Mouse (Mus musculus): ENCODE measurements around the gene Nt5c3. TPM values are rescaled to one million over a fixed set of nuclear protein-coding genes. Genes with fewer than 3 reads are reported as not detected.

Nt5c3 gene
- polyA plus RNA-seq, 1 experiment from 2014 or later: 164 TPM

GRCm38 (mm10) chr6:56835532-56835931 lies 88.2 kb downstream of the Nt5c3 start:
- H3K4me3 ChIP-seq (ENCODE audit: low read depth, low read length): no peak overlapping the region
- ATAC-seq (replicated peaks; ENCODE audit: low FRiP score): no peak
- no peak for DNase-seq (ENCODE audit: low spot score)
- peaks cover 4% of the 10 kb centered on the region for H3K4me1 ChIP-seq (replicated peaks; ENCODE audit: control insufficient read depth, insufficient read depth, low read length)
- H3K36me3 ChIP-seq (ENCODE audit: control insufficient read depth, insufficient read depth, low read length): peaks cover 9% of the 10 kb centered on the region; the same call in 1 of the 2 replicates
- no peak overlapping the region for H3K9ac ChIP-seq (ENCODE audit: low read depth, low read length)
- 89% methylated on average over 10 of the region's 10 CpGs for WGBS
- H3K27ac ChIP-seq (ENCODE audit: low read depth, low read length): no peak overlapping the region
- H3K4me2 ChIP-seq: no peak overlapping the region
- no peaks in the 10 kb centered on the region for H3K27me3 ChIP-seq (replicated peaks; ENCODE audit: control insufficient read depth, insufficient read depth, low read length)
- no peaks in the 10 kb centered on the region for H3K9me3 ChIP-seq (ENCODE audit: control insufficient read depth, low read length)

- Histone ChIP-seq H3K9me3 (ENCODE audit: control insufficient read depth, low read length) (no peaks in the 10 kb centered on the region), H3K4me1 (replicated peaks; ENCODE audit: control insufficient read depth, insufficient read depth, low read length) (peaks cover 4% of the 10 kb centered on the region), H3K27ac (ENCODE audit: low read depth, low read length) (no peak overlapping the region), H3K27me3 (replicated peaks; ENCODE audit: control insufficient read depth, insufficient read depth, low read length) (no peaks in the 10 kb centered on the region), H3K9ac (ENCODE audit: low read depth, low read length) (no peak overlapping the region), H3K4me2 (no peak overlapping the region), H3K4me3 (ENCODE audit: low read depth, low read length) (no peak overlapping the region), H3K36me3 (ENCODE audit: control insufficient read depth, insufficient read depth, low read length) (peaks cover 9% of the 10 kb centered on the region; the same call in 1 of the 2 replicates)
- ATAC-seq (replicated peaks; ENCODE audit: low FRiP score) (no peak), DNase-seq (ENCODE audit: low spot score) (no peak)
- 75% methylated on average over 5 of the region's 5 CpGs for WGBS
These were observed 89.0 kb downstream of the Nt5c3 start for GRCm38 (mm10) chr6:56834769-56835168.

GRCm38 (mm10) chr6:56832830-56833229 lies 90.9 kb downstream of the Nt5c3 start:
- Histone ChIP-seq H3K36me3 (ENCODE audit: control insufficient read depth, insufficient read depth, low read length) (peaks cover 9% of the 10 kb centered on the region; the same call in 1 of the 2 replicates), H3K4me2 (peak overlapping the region; percentile 79), H3K4me1 (replicated peaks; ENCODE audit: control insufficient read depth, insufficient read depth, low read length) (peaks cover 4% of the 10 kb centered on the region), H3K4me3 (ENCODE audit: low read depth, low read length) (peak overlapping the region; percentile 68), H3K9me3 (ENCODE audit: control insufficient read depth, low read length) (no peaks in the 10 kb centered on the region), H3K27me3 (replicated peaks; ENCODE audit: control insufficient read depth, insufficient read depth, low read length) (no peaks in the 10 kb centered on the region), H3K9ac (ENCODE audit: low read depth, low read length) (no peak overlapping the region; the same call in none of the 2 replicates), H3K27ac (ENCODE audit: low read depth, low read length) (no peak overlapping the region)
- DNase-seq (ENCODE audit: low spot score): no peak
- ATAC-seq (replicated peaks; ENCODE audit: low FRiP score): no peak

- no peaks in the 10 kb centered on the region for H3K27me3 ChIP-seq (replicated peaks; ENCODE audit: control insufficient read depth, insufficient read depth, low read length)
- peak overlapping the region; percentile 30; the same call in 1 of the 2 replicates for H3K27ac ChIP-seq (ENCODE audit: low read depth, low read length)
- peaks cover 9% of the 10 kb centered on the region; the same call in 1 of the 2 replicates for H3K36me3 ChIP-seq (ENCODE audit: control insufficient read depth, insufficient read depth, low read length)
- peak overlapping the region; percentile 68 for H3K4me3 ChIP-seq (ENCODE audit: low read depth, low read length)
- DNase-seq (ENCODE audit: low spot score) (no peak), ATAC-seq (replicated peaks; ENCODE audit: low FRiP score) (peak; percentile 10; the same call in 1 of the 2 replicates)
- peak overlapping the region; percentile 79 for H3K4me2 ChIP-seq
- 2% methylated on average over 15 of the region's 15 CpGs for WGBS
- H3K4me1 ChIP-seq (replicated peaks; ENCODE audit: control insufficient read depth, insufficient read depth, low read length): peaks cover 4% of the 10 kb centered on the region
- peak overlapping the region; percentile 76 for H3K9ac ChIP-seq (ENCODE audit: low read depth, low read length)
- H3K9me3 ChIP-seq (ENCODE audit: control insufficient read depth, low read length): no peaks in the 10 kb centered on the region
These were observed 91.3 kb downstream of the Nt5c3 start for GRCm38 (mm10) chr6:56832407-56832796.

Other genes starting within 250 kb of the Nt5c3 start
- 187 and 188 TPM in 2 replicates for gene Lsm5, start 219.2 kb downstream of the Nt5c3 start, polyA plus RNA-seq (2014; fragmentation: Nextera tagmentation; extraction: Ambion mirVana)
- gene Avl9, start 209.0 kb downstream of the Nt5c3 start, polyA plus RNA-seq (2014; fragmentation: Nextera tagmentation; extraction: Ambion mirVana): 8.9 and 10.8 TPM in 2 replicates
- gene Kbtbd2, start 126.1 kb downstream of the Nt5c3 start, polyA plus RNA-seq (2014; fragmentation: Nextera tagmentation; extraction: Ambion mirVana): 24.4 and 27.9 TPM in 2 replicates
- 56.8 and 57.5 TPM in 2 replicates for gene Fkbp9, start 91.9 kb downstream of the Nt5c3 start, polyA plus RNA-seq (2014; fragmentation: Nextera tagmentation; extraction: Ambion mirVana)
- 0.18 and 0.57 TPM in 2 replicates for gene Vmn1r4, start 83 bp upstream of the Nt5c3 start, polyA plus RNA-seq (2014; fragmentation: Nextera tagmentation; extraction: Ambion mirVana)
- not detected in 2 replicates for gene Vmn1r5, start 46.3 kb upstream of the Nt5c3 start, polyA plus RNA-seq (2014; fragmentation: Nextera tagmentation; extraction: Ambion mirVana)
- not detected in 2 replicates for gene Vmn1r6, start 73.3 kb upstream of the Nt5c3 start, polyA plus RNA-seq (2014; fragmentation: Nextera tagmentation; extraction: Ambion mirVana)
- not detected in 2 replicates for gene Vmn1r7, start 101.4 kb upstream of the Nt5c3 start, polyA plus RNA-seq (2014; fragmentation: Nextera tagmentation; extraction: Ambion mirVana)
- not detected in 2 replicates for gene Vmn1r8, start 108.4 kb upstream of the Nt5c3 start, polyA plus RNA-seq (2014; fragmentation: Nextera tagmentation; extraction: Ambion mirVana)
- not detected in 2 replicates for gene Vmn1r9, start 142.9 kb upstream of the Nt5c3 start, polyA plus RNA-seq (2014; fragmentation: Nextera tagmentation; extraction: Ambion mirVana)
- gene Vmn1r10, start 185.5 kb upstream of the Nt5c3 start, polyA plus RNA-seq (2014; fragmentation: Nextera tagmentation; extraction: Ambion mirVana): not detected in 2 replicates
- gene Vmn1r11, start 209.5 kb upstream of the Nt5c3 start, polyA plus RNA-seq (2014; fragmentation: Nextera tagmentation; extraction: Ambion mirVana): not detected in 2 replicates
- not detected in 2 replicates for gene Vmn1r12, start 233.0 kb upstream of the Nt5c3 start, polyA plus RNA-seq (2014; fragmentation: Nextera tagmentation; extraction: Ambion mirVana)

All from liver, embryonic 11.5 days (tissue).